Mouse (Mus musculus): ENCODE data around the gene Traip. TPM values are rescaled to one million over a fixed set of nuclear protein-coding genes. Genes with fewer than 3 reads are reported as not detected.
A peak's percentile ranks its signal among the peaks of the same experiment; 100 is the strongest.

Traip gene
- polyA plus RNA-seq, 1 experiment from 2014 or later = 46.3 TPM

DNA sequence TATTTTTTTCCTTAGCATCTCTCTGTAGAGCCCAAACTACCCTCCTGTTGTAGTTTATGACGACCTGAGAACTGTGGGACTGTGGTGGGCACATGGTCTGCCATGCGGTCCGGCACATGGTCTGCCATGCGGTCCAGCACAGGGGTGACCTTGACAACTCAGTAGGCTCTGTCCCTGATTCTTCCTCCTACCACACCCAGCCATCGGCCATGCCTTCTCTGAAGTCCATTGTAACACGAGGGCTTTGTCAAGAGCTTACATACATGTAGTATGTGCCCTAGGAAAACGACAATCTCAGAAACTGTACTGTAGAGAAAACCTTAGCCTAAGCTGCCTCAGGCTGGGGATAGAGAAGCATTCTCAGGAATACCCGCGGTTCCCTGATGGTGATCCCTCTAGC, 14.7 kb downstream of the Traip start:
- Histone ChIP-seq H3K36me3 (replicated peaks) (peaks cover 97% of the 10 kb centered on the region), H3K4me1 (peaks cover 5% of the 10 kb centered on the region; the same call in 1 of the 2 replicates), H3K27ac (no peak overlapping the region), H3K4me3 (no peak overlapping the region), H3K9me3 (no peaks in the 10 kb centered on the region), H3K27me3 (ENCODE audit: poor library complexity, severe bottlenecking) (no peaks in the 10 kb centered on the region)
- WGBS = 92% methylated on average over 9 of the region's 9 CpGs
- no peak for DNase-seq (ENCODE audit: extremely low spot score, low spot score)

DNA sequence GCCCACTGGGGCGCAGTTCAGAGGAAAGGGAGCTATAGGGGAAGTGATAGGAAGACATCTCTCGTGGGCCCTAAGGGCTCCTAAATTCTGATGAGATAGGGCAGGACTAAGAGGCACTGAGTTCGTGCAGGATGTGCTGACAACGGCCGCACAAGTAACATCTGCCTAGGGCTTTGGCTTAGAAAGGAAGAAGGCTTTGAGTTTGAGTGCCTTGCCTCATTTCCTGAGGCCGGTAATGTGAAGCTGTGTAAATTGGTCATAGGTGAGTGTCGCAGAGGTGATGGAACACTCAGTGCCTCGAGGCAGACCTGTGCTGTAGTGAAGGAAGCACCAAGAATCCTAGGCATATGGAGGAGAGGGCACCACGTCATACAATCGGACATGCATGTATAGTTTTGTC, 16.7 kb downstream of the Traip start:
- 90% methylated on average over 10 of the region's 10 CpGs for WGBS
- H3K36me3 ChIP-seq (replicated peaks) = peaks cover 97% of the 10 kb centered on the region

DNA sequence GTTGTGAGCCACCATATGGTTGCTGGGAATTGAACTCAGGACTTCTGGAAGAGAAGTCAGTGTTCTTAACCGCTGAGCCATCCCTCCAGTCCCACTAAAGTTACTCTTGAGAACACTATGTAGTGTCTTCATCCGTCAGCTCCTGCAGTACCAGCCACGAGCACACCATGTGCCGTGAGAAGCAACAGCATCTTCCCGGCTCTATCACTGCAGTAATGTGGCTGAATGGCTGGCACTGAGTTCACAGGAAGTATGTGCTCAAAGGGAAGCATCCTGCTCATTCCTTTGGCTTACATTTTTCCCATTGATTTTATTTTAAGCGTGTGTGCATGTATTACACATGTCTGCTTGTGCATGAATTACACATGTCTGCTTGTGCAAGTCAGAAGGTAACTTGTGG, 17.5 kb downstream of the Traip start:
- H3K4me1 ChIP-seq = no peaks in the 10 kb centered on the region
- no peak for DNase-seq (ENCODE audit: extremely low spot score, low spot score)
- no peak overlapping the region for H3K4me3 ChIP-seq
- H3K27me3 ChIP-seq (ENCODE audit: poor library complexity, severe bottlenecking) = no peaks in the 10 kb centered on the region
- H3K27ac ChIP-seq = no peak overlapping the region
- WGBS = 90% methylated on average over 6 of the region's 6 CpGs
- H3K9me3 ChIP-seq = no peaks in the 10 kb centered on the region
- peaks cover 96% of the 10 kb centered on the region for H3K36me3 ChIP-seq (replicated peaks)

More for the DNA sequence above, 16.7 kb downstream of the Traip start:
- Histone ChIP-seq H3K4me1 (no peaks in the 10 kb centered on the region), H3K9me3 (no peaks in the 10 kb centered on the region), H3K27ac (no peak overlapping the region), H3K27me3 (ENCODE audit: poor library complexity, severe bottlenecking) (no peaks in the 10 kb centered on the region), H3K4me3 (no peak overlapping the region)
- DNase-seq (ENCODE audit: extremely low spot score, low spot score) = no peak

DNA sequence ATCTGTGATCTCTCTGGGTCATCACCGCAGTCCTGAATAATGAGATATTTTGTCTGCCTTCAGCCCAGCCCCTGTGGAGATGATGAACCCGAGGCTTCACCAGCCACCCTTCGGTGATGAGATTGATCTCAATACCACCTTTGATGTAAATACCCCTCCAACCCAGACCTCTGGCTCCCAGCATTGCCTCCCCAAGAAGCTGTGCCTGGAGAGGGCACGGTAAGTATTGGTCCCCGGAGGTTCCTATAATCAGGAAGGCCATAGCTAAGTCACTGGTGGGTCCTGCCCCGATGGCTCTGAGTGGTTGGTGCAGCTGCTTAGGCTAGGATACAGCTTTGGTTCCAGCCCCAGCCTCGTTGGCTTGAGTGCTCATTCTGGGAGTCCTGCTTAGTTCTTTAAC, 18.6 kb downstream of the Traip start:
- 94% methylated on average over 7 of the region's 7 CpGs for WGBS
- Histone ChIP-seq H3K27me3 (ENCODE audit: poor library complexity, severe bottlenecking) (no peaks in the 10 kb centered on the region), H3K9me3 (no peaks in the 10 kb centered on the region), H3K4me3 (no peak overlapping the region), H3K36me3 (replicated peaks) (peaks cover 96% of the 10 kb centered on the region), H3K27ac (no peak overlapping the region), H3K4me1 (no peaks in the 10 kb centered on the region)
- no peak for DNase-seq (ENCODE audit: extremely low spot score, low spot score)

DNA sequence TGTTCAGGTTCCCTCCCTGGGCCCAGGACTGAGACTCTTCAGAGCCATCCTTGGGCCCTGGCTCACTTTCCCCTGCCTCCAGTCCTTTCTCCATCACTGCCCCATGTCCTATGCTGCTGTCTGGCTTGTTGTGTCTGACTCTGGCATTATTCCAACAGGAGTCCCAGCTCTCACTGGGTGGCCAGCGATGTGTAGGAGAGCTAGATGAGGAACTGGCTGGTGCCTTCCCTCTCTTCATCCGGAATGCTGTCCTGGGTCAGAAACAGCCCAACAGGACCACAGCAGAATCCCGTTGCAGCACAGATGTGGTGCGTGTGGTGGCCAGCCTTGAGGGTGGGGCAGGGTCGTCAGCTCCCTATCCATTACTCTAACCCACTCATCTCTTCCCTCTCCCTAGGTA, 20.4 kb downstream of the Traip start:
- no peaks in the 10 kb centered on the region for H3K27me3 ChIP-seq (ENCODE audit: poor library complexity, severe bottlenecking)
- 91% methylated on average over 5 of the region's 5 CpGs for WGBS
- H3K4me1 ChIP-seq = no peaks in the 10 kb centered on the region; the same call in 1 of the 2 replicates
- H3K4me3 ChIP-seq = no peak overlapping the region
- H3K9me3 ChIP-seq = no peaks in the 10 kb centered on the region
- peaks cover 79% of the 10 kb centered on the region for H3K36me3 ChIP-seq (replicated peaks)
- H3K27ac ChIP-seq = no peak overlapping the region
- DNase-seq (ENCODE audit: extremely low spot score, low spot score) = no peak

DNA sequence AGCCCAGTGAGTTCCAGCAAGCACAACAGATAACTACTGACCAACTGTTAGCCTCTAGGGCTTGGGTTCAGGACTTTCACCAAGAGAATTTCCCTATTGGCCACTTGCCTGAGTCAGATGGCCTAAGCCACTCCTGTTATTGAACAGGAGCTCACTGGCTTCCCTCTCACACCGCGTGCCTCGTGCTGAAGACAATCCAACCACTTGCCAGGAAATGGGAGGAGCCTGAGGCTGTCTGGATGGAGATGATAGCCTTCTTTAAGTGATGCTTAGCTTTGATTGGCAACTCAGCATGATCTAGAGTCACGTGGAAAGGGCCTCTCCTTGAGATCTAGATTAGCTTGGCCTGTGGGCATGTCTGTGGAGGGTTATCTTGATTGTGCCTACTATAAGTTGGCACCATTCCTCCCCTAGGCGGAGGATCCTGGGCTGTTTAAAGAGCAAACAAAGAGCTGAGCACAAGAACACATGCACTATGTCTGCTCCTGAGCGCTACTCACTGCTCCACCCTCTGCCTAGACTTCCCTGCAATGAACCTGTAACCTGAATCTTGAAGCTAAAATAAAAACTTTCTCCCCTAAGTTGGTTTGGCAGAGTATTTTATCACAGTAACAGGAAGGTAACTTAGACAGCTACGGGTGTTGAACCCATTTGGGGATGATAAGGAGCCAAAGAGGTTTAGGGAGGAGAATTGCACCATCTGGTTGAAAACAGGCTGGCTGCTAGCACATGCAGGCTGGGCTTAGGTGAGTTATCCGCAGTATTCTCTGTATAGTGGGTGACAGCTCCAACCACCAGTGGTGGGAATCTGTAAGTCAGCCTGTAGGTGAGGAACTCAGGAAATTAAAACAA, 22.0 kb downstream of the Traip start:
- Histone ChIP-seq H3K4me1 (no peaks in the 10 kb centered on the region; the same call in none of the 2 replicates), H3K4me3 (no peak overlapping the region), H3K9me3 (no peaks in the 10 kb centered on the region), H3K27me3 (ENCODE audit: poor library complexity, severe bottlenecking) (no peaks in the 10 kb centered on the region), H3K36me3 (replicated peaks) (peaks cover 63% of the 10 kb centered on the region), H3K27ac (0 out of 2 replicates have a peak overlapping the region, but pooled peaks have one; percentile 12)
- DNase-seq (ENCODE audit: extremely low spot score, low spot score) = no peak
- 86% methylated on average over 8 of the region's 8 CpGs for WGBS

DNA sequence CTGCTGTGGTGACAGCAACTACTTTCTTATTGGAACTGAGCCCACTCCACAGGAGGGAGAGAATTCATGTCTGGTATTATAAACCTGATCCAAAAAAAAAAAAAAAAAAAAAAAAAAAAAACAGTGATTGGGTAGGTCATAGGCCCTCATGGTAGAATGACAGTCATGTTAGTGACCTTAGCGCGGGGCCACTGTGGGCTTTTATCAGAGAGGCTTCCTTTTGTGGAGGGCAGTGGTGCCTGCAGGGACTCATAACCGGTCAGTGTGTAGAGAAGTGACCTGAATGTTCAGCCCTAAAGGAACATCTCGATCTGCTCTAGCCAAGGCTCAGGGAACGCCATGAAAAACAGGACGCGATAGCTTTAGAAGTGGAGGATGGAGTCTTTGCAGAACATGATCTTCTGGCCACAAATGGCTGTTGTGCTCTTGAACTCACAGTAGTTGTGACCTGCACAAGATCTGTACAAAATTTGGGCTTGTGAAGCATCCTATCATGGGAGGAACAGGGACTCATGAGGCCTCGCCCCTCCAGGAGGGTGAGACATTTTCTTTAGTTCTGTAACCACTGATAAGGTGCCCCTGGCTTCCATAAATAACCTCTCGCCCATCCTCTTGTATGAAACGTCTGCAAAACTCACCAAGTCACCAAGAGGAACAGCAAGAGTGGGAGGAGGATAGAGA, 24.7 kb downstream of the Traip start:
- no peak for DNase-seq (ENCODE audit: extremely low spot score, low spot score)
- Histone ChIP-seq H3K27me3 (ENCODE audit: poor library complexity, severe bottlenecking) (no peaks in the 10 kb centered on the region), H3K4me3 (no peak overlapping the region), H3K4me1 (peaks cover 3% of the 10 kb centered on the region), H3K36me3 (replicated peaks) (peaks cover 39% of the 10 kb centered on the region), H3K9me3 (no peaks in the 10 kb centered on the region), H3K27ac (no peak overlapping the region)
- 85% methylated on average over 10 of the region's 10 CpGs for WGBS

DNA sequence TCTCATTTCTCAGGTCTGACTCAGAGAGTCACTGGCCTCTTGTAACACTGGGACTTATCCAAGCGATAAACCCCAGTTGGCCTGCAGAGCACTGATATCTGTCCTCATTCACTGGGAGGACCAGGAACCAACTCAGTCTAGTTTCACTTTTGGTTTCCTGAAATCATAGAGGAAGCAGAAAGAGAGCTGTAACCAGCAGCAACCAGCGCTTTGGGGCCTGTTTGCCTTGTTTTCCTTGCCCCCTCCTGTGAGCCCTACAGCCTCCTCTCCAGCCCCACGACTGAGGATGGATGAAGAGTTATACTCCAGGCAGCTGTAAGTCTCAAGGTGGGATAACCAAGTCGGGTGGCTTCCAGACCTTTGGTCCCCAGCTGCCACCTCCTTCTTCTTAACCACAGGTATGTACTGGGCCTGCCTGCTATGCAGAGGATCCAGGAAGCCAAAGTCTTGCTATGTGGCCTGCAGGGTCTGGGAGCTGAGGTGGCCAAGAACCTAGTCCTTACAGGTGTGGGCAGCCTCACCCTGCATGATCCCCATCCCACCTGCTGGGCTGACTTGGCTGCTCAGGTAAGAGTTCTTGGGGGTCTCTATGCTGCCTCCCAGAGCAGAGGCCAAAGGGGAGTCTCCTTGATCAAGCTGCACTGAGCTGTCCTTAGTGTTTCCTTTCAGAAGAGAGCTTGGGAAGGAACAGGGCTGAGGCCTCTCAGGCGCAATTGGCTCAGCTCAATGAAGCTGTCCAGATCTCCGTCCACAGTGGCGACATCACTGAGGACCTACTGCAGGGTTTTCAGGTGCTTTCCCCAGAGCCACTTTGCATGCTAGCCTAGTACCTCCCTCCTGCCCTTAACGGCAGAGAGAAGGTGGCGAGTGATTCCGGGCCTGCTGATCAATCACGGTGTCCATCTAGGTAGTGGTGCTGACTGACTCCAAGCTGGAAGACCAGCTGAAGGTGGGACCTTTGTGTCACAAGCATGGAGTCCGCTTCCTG, 25.8 kb downstream of the Traip start, which contains the start of gene Uba7:
Gene Uba7, plus strand, starts transcription at position 107 of the 988 bp plus-strand sequence.
- H3K9me3 ChIP-seq = no peaks in the 10 kb centered on the region
- H3K4me3 ChIP-seq = peak within 1 kb of the TSS; percentile 29
- no peaks in the 10 kb centered on the region for H3K27me3 ChIP-seq (ENCODE audit: poor library complexity, severe bottlenecking)
- H3K27ac ChIP-seq = peak within 1 kb of the TSS; percentile 54
- H3K36me3 ChIP-seq (replicated peaks) = peaks cover 28% of the 10 kb centered on the region
- peaks cover 6% of the 10 kb centered on the region for H3K4me1 ChIP-seq
- 74% methylated on average over 12 of the region's 12 CpGs for WGBS
- no peak for DNase-seq (ENCODE audit: extremely low spot score, low spot score)

DNA sequence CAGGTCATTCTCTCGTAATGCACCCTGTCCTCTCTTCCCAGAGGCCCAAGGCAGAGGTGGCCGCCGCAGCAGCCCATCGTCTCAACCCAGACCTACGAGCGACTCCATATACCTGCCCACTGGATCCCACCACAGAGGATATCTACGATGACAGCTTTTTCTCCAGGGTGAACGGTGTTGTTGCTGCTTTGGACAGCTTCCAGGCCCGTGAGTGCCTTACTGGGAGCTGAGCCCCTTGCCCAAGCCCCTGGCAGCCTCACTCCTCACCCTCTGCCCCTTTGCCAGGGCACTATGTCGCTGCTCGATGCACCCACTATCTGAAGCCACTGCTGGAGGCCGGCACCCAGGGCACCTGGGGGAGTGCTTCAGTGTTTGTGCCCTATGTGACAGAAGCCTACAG, 28.9 kb downstream of the Traip start:
- H3K27me3 ChIP-seq (ENCODE audit: poor library complexity, severe bottlenecking) = peaks cover 11% of the 10 kb centered on the region

DNA sequence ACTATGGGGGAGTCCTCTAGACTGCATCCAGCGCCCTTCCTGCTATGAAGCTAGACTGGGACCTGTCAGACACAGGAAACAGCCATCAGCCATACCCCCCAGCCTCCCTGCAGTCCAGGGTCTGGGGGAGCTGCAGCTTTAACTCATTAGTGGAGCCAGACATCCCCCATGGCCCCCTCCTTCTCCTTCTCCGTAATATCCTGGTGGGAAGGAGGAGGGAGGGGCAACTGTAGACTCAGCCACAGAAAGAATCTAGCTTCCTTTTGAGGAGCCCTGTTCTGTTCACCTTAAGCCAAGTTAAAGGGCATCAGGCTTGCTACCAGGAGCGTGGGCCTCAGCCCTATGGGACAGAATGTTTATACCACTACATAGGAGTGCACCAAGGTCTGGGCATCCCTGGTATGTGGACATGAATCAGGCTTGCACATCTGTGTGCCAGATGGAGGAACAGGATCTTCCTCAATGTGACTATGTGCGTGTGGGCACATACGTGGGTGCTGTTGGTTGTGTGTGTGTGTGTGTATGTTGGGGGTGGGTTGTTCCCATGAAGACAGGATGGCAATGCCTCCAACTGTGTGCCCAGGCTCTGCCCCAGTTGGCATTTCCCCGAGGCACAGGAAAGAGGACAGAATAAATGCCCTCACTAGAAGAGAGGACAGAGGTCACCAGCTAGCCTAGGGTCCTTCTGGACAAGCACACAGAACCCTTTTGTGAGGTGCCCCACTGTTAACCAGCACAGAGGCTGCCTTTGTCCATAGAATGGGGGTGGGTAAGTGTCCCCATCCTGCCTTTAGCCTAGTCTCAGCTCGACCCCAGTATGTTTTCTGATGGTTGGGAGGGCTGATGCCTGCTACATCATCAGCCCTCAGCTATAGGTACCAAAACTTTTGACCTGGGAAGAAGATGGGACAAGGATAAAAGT, 32.0 kb downstream of the Traip start:
- peaks cover 35% of the 10 kb centered on the region for H3K27me3 ChIP-seq (ENCODE audit: poor library complexity, severe bottlenecking)
- H3K4me1 ChIP-seq = peaks cover 68% of the 10 kb centered on the region
- WGBS = 56% methylated on average over 7 of the region's 7 CpGs
- H3K9me3 ChIP-seq = no peaks in the 10 kb centered on the region
- DNase-seq (ENCODE audit: extremely low spot score, low spot score) = peak; percentile 38
- H3K36me3 ChIP-seq (replicated peaks) = no peaks in the 10 kb centered on the region
- peak overlapping the region; percentile 73 for H3K4me3 ChIP-seq
- peak overlapping the region; percentile 88 for H3K27ac ChIP-seq

More for the DNA sequence above, 28.9 kb downstream of the Traip start:
- WGBS = 89% methylated on average over 12 of the region's 12 CpGs
- Histone ChIP-seq H3K9me3 (no peaks in the 10 kb centered on the region), H3K27ac (peak overlapping the region; percentile 17), H3K4me1 (peaks cover 38% of the 10 kb centered on the region), H3K4me3 (no peak overlapping the region), H3K36me3 (replicated peaks) (no peaks in the 10 kb centered on the region)
- no peak for DNase-seq (ENCODE audit: extremely low spot score, low spot score)

DNA sequence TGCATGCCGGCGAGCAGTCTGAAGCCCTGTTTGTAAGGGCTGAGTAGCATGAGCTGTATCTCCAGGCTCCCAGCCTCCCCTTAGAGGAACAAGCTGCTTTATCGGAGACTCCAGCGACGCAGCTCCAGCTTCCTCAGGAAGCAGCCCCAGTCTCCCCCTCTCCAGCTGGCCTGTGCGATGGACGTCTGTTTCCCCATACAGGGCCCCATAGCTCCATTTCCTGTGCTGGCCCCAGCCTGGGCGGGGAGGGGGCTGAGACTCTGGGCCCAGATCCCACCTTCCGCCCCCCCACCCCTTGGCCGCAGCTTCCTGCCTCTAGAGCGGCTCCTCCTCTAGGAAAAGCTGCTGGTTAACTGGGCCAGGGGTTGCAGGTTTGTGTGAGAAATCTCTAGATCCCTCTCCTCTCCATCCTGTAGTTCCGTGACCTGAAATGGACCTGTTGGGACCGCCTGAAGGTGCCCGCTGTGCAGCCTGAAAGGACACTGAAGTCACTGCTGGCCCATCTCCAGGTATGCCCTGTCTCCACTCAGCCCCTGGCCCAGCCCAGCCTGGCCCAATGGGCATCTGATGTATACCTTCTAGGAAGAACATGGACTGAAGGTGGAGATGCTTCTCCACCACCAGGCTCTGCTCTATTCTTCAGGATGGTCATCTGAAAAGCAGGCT, 32.9 kb downstream of the Traip start, which contains the start of gene Gm20661:
Gene Gm20661, plus strand, starts transcription at position 378 of the 666 bp plus-strand sequence.
- Histone ChIP-seq H3K27me3 (ENCODE audit: poor library complexity, severe bottlenecking) (peaks cover 35% of the 10 kb centered on the region), H3K4me3 (peak within 1 kb of the TSS; percentile 73), H3K27ac (peak within 1 kb of the TSS; percentile 88), H3K4me1 (peaks cover 68% of the 10 kb centered on the region), H3K9me3 (no peaks in the 10 kb centered on the region), H3K36me3 (replicated peaks) (no peaks in the 10 kb centered on the region)
- WGBS = 51% methylated on average over 14 of the region's 14 CpGs
- peak; percentile 59 for DNase-seq (ENCODE audit: extremely low spot score, low spot score)
